Mouse (Mus musculus) activated CD4-positive, CD25-positive, alpha-beta regulatory T cell, adult 4 months (primary cell): ENCODE data around the gene Clcnkb. TPM values are rescaled to one million over a fixed set of nuclear protein-coding genes. Genes with fewer than 3 reads are reported as not detected.

Experiments used
- polyA plus RNA-seq, 2 experiments: library from polyadenylated mRNA; unstranded; fragments of 100-300 nt; shearing (Covaris generic); gene quantifications; one replicate each; pipeline ENCODE4 v1.2.1; 2017

Clcnkb gene
- polyA plus RNA-seq, 2 experiments from 2014 or later, result not detected

Other genes with a start within 250 kb of the Clcnkb start
- 1 to 10 TPM; 1.5 to 3.2 TPM for gene Rsg1, start 202.1 kb downstream of the Clcnkb start, polyA plus RNA-seq
- gene Arhgef19, start 176.5 kb downstream of the Clcnkb start, polyA plus RNA-seq, result not detected
- not detected for gene Epha2, start 114.8 kb downstream of the Clcnkb start, polyA plus RNA-seq
- not detected for gene Fam131c, start 47.8 kb downstream of the Clcnkb start, polyA plus RNA-seq
- not detected for gene Clcnka, start 17.3 kb downstream of the Clcnkb start, polyA plus RNA-seq
- gene Hspb7, start 4.8 kb upstream of the Clcnkb start, polyA plus RNA-seq, result not detected
- gene Srarp, start 20.1 kb upstream of the Clcnkb start, polyA plus RNA-seq, result not detected
- 10 to 100 TPM; 13.6 to 16.3 TPM for gene Zbtb17, start 28.6 kb upstream of the Clcnkb start, polyA plus RNA-seq
- 10 to 100 TPM in 1 of 2 experiments, 1 to 10 TPM in 1; 9.3 to 15.9 TPM for gene Spen, start 122.6 kb upstream of the Clcnkb start, polyA plus RNA-seq
- gene Fblim1, start 190.1 kb upstream of the Clcnkb start, polyA plus RNA-seq, result under 1 TPM in 1 of 2 experiments, not detected in 1; 0.29 TPM
- gene Tmem82, start 202.6 kb upstream of the Clcnkb start, polyA plus RNA-seq, result under 1 TPM in 1 of 2 experiments, not detected in 1; 0.19 TPM
- not detected for gene Slc25a34, start 207.8 kb upstream of the Clcnkb start, polyA plus RNA-seq
- 1 to 10 TPM; 3.3 to 3.4 TPM for gene Plekhm2, start 248.9 kb upstream of the Clcnkb start, polyA plus RNA-seq